Mouse (Mus musculus): Measurements from ENCODE around the gene Ctu2.
A peak's percentile ranks its signal among the peaks of the same experiment; 100 is the strongest.

The Ctu2 gene

DNA sequence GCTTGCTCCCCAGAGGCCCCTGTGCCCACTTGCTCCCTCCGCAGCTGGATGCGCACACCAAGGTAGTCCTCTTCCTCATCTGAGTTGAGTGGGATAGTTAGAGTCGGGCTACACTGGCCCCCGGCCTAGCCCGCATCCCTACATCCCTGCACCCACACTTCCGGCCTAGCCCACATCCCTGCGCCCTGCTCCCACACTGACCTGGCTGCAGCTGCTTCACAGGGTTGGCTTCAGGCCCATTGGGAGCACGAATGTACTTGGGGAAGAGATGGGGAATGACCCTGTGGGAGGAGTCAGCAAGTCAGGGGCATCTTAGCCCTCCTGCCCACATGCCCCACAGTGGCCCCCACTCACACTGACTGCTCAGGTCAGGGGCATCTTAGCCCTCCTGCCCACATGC is 6.5 kb downstream of the Ctu2 start:
- no peak for DNase-seq (ENCODE audit: low read depth in 2 of 2, low spot score in 2 of 2)

DNA sequence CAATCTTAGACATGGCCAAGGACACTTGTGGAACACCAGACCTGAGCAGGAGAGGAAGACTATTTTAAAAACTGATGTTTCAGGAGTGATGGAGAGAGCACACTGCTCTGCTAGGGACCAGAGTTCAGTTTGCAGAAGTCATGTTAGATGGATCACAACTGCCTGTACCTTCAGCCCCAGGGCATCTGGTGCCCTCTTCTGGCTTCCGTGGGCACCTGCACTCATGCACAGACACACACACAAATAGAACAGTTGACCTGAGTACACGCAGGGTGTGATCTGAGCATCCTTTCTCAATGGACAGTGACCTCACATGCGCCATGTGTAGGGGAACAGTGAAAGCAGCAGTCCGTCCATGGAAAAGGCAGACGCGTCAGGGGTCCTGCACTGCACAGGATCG is 7.9 kb downstream of the Ctu2 start:
- DNase-seq (ENCODE audit: low read depth in 2 of 2, low spot score in 2 of 2): no peak

DNA sequence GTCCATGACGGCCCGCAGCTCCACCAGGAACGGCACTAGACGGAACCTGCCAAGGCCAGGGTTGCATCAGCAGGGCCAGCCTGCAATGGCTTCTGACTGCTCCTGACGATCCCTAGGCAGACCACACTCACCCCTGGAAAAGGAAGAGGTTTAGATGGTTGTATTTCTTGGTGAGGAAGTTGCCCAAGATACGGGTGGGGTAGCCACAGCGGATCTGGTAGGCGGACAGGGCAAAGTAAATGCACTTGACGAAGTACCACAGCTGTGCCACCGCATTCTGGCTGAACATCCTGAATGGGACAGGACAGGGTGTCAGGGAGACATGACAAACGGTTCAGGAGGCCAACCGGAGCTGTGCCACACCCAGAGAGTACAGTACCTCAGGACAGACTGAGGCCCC is 8.9 kb downstream of the Ctu2 start:
- no peak for DNase-seq (ENCODE audit: low read depth in 2 of 2, low spot score in 2 of 2)

DNA sequence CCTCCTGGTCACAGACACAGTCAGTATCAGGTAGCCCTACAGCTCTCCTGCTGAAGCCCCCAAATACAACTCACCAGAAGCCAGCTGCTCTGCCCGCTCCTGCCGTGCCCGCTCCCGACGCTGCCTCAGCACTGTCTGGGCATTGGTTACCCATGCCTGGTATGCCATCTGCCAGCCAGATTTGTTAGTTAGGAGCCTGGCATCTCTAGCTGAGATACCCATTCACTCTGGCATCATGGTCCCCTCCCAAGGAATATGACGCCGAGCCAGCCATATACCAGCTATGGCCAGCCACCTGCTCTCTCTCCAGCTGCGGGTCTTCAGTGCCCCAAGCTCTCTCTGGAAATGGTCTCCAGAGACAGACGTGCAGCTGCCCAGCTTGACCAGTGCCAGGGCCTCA is 12.4 kb downstream of the Ctu2 start:
- no peak for DNase-seq (ENCODE audit: low read depth in 2 of 2, low spot score in 2 of 2)

DNA sequence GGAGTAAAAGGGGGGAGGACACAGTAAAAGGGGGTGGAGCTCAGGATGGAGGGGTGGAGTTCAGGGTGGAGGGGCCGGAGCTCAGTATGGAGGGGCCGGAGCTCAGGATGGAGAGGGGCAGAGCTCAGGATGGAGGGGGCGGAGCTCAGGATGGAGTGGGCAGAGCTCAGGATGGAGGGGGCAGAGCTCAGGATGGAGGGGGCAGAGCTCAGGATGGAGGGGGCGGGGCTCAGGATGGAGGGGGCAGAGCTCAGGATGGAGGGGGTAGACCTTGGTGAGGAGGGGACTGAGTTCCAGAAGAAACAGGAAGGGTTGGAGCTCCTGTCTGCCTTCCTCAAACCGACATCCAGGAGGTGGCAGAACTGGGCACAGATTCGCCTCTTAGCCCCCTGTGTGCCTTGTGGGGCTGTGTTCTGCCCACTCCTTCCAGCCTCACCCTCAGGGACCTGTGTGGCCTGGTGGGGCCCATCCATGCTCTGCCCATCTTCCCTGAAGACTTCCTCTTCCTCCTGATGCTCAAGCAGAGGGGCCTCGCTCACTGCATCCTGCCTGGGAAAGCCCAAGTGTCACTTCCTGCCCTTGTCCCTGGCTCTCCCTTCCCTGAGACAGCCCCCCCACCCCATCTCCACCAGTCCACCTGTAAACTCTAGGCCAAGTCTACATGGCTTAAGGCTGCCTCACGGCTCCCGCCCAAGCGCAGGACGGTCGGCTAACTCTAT is 21.2 kb downstream of the Ctu2 start:
- no peak for DNase-seq (ENCODE audit: low read depth in 2 of 2, low spot score in 2 of 2)

DNA sequence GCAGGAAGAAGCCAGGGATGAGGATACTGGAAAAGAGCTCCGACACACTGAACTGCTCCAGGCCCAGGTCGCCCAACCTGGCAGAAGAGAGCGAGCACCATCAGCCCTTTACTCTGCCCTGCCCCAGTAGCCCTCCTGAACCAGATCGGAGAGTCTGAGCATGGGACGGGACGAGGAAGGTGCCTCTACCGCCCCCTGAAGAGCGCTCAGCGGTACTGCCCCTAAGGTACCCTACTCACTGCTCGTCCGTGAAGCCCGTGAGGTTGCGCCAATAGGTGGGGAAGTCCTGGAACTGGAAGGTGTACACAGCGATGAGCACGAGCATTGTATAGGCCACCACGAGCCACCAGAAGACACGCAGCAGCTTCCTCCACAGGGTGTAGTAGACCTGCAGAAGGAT is 22.0 kb downstream of the Ctu2 start:
- DNase-seq (ENCODE audit: low read depth in 2 of 2, low spot score in 2 of 2): no peak

DNA sequence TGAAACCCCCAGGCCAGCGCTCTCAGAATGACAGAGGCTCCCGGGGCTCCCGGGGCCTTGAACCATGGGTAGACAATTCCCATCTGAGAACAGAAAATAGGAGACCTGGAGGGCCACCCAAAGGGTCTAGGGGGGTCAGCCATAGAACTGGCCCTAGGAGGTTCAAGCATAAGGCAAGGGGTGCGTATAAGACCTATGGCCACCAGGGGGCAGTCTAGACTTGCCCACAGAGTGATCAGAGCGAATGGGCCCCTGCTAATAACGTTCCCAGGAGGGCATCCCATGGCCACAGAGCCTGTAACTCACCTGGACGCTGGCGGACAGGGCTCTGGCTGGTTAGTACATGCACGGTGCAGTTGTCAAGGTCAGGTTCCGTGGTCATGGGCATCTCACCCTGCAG is 24.9 kb downstream of the Ctu2 start:
- peak; percentile 68 to 72 for DNase-seq (ENCODE audit: low read depth in 2 of 2, low spot score in 2 of 2)

DNA sequence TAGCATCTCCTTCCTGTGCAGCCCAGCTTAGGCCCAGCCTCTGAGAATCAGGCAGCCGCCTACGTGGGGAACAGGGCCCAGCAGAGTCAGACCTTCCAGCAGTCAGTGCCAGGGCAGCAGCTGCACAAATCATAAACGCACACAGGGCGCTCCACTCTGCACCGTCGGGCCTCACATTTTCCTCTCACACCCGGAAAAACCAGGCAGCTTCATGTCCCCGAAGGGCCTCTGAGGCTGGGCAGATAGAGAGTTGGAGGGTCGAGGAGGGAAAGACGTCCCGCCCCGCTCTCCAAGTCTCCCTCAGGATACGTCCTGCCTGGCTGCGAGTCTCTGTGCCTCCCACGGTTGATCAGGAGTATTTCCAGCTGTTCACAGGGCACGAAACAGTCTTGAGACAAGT is 35.6 kb downstream of the Ctu2 start:
- no peak for DNase-seq (ENCODE audit: low read depth in 2 of 2, low spot score in 2 of 2)

DNA sequence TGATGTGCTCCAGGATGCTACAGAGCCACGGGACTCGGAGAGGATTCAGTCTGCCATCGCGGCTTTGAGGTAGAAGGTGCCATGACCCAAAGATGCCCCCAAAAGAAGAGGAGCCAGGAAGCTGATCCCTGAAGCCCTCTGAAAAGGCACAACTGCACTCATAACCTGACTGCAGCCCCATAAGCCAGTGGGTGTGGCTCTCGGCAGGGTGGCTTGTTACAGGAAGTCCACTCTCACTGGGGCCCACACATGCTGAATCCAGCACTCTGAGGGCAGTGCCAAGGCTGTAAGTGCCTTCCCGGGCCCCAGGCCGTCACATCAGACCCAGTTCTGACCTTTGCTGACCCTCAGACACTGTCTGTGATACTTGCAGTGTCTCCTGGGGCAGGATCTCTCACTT is 36.4 kb downstream of the Ctu2 start:
- no peak for DNase-seq (ENCODE audit: low read depth in 2 of 2, low spot score in 2 of 2)

DNA sequence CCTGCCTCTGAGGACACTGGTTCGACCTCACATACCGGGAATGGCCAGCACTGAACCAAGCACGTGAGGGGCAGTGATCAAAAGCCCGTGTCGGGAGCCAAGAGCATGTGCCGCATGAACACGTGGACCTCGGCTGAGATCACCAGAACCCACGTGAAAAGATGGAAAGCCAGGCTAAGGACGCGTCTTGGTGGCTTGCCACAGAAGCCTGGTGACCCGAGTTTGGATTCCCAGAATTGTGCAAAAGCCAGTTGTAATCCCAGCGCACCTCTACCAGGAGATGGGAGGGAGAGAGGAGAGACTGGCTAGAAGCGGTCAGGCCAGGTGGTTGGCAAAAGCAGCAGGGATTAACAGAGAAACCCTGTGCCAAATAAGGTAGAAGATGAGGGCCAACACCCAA is 39.8 kb downstream of the Ctu2 start:
- DNase-seq (ENCODE audit: low read depth in 2 of 2, low spot score in 2 of 2): no peak

DNA sequence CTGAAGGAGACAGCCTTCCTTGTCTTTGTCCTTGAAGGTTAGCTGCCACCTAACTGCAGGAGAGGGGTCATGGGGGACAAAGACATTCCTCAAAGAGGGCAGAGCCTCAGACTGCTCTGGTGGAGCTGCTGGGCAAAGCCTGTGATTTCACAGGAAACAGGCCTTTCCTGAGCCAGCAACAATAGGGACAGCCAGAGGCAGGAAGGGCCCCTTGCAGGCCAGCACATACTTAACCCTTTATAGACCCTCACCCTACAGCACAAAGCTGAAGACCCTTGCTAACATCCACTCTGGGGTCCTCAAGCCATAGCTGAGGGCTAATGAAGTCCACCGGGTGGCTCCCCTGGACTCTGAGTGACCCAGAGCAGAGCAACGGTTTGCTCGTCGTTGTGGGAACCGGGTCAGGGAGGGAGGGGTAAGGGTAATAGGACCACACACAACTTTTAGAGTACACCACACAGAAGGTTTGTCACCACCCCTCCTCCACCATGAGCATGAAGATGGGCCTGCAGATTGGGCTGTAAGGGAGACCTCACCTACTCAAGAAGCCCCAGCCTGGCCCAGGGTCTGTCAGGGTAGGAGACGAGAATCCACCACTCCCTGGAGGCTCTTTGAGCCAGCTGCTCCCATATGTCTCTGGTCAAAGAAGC is 41.7 kb downstream of the Ctu2 start:
- no peak for DNase-seq (ENCODE audit: low read depth in 2 of 2, low spot score in 2 of 2)

DNA sequence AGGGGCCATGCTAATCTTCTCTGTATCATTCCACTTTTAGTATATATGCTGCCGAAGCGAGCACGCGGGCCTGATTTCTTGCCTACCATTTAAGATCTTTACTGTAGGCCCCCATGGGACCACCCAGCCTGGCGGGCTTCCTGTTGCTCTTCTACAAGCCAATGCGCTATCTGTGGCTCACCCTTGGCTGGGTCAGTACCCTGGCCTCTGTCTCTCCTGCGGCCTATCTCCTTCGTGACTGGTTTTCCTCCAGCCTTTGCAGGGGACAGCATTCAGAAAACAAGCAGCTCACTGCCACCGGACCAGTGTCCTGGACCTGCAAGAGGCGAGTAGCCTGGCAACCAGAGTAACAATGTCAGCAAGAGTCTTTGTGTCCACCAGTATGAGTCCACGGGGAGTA is 44.7 kb downstream of the Ctu2 start:
- DNase-seq (ENCODE audit: low read depth in 2 of 2, low spot score in 2 of 2): no peak

DNA sequence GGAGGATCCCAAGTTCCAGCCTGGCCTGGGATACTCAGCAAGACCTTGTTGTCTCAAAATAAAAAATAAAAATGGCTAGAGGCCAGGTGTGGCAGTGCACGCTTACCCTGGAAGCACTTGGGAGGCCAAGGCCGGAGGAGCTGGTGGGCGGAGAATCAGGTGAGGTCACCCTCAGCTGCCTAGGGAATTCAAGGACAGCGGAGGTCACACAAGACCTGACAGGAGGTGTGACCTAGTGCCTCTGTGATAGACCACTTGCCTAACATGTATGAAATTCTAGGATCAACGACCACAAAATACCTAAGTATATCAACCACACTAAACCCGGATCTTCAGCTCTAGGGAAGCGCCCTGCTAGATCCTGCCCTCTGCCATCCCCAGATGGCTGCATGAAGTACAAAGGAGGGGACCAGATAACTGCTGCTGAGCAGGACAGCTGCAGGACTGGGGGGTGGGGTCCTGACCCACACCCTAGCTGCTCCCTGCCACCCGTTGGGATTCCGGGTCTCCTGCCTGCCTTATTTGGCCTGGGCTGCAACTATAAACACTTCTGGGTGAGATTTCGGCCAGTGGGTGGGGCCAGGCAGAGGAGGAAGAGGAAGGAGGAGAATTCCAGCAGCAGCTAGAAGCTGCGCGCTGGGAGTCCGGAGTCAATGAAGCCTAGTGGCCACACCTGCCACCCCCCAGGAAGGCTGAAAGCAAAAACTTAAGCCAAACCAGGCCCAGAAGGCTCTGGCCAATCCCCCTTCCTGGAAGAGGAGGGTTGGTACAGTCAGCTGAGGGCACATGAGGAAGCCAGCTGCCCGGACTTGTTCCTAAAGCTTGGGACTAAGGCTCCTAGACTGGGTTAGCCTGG is 47.1 kb downstream of the Ctu2 start:
- no peak for DNase-seq (ENCODE audit: low read depth in 2 of 2, low spot score in 2 of 2)

DNA sequence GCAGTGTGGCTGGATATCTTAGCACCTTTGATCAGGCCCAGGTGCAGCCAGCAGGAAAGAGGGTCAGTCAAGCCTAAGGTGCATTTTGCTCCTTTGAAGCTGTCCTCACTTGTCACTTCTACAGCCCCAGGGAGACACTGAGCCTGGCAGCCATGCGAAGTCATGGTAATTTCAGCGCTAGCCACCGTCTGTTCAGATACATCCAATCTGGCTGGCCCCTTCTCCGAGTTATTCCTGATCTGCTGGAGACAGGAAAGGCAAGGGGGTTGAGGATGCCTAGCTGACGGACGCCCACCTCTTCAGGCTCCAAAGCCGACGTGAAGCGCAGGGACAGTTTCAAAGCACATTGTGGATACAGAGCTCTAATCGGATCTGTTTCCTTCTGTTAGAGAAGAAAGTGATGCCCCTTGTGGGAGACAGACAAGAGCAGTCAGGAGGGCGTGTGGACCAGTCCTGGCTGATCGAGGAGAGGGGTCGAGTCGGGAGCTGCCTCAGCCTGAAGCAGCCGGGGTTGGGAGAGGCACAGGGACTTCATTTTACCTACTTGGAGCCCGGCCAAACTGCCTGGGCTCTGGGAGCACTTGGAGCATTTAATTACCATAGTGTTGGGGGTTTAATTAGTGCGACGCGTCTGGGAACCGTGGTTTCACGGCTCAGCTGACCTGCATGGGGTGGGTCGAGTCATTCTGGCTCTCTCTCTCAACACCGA is 47.9 kb downstream of the Ctu2 start:
- DNase-seq (ENCODE audit: low read depth in 2 of 2, low spot score in 2 of 2): no peak

DNA sequence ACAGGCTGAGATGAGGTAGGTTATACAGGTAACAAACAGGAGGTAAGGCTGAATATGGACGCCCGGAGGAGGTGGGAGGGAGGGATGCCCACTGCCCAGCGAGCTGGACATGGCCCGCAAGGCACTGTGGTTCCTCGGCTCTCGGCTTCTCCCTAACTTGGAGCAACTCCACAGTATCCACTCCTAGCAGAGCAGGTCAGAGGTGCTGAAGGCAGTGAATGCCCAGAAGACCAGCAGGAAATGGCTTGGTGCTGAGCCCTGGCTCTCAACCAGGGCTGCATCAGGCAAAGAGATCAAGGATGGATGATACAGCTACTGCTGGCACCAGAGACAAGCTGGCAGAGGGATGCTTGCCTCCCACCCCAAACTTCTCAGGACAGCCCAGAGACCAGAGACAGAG is 48.6 kb downstream of the Ctu2 start:
- no peak for DNase-seq (ENCODE audit: low read depth in 2 of 2, low spot score in 2 of 2)

DNA sequence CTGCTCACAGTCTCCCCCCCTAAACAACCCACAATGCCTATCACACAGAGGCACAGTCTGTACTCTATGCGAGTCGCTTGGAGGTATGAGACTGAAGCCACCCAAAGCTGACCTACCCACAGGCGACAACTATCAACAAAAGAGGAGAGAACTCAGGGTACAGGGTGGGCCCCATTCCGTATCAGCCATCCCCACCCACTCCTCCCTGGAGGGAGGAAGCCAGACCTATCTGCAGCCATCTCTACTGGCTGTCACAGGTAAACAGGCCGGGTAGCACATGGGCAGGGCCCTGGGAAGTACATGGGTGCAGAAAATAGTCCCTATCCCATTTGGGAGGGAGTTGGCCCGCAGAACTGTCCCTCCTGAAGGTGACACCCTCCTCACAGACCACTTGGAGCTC is 49.1 kb downstream of the Ctu2 start:
- no peak for DNase-seq (ENCODE audit: low read depth in 2 of 2, low spot score in 2 of 2)

DNA sequence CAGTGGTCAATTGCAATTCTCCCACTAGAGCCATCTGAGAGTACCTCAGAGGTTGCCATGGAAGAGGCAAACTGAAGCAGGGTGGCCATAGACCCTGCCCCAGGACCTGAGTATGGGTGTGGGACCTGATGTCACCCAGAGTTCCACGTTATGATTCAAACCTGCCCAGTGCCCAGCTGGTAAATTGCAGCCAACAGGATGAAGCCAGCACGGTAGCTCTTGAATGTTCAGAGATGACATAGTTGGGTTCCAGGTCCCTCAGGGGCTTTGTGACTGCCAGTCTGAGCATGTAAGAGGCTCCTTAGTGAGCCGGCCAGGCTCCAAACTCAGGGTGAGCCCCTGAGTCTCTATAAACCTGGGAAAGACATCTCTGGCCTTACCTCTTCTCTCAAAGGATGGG is 50.1 kb downstream of the Ctu2 start:
- no peak for DNase-seq (ENCODE audit: low read depth in 2 of 2, low spot score in 2 of 2)

DNA sequence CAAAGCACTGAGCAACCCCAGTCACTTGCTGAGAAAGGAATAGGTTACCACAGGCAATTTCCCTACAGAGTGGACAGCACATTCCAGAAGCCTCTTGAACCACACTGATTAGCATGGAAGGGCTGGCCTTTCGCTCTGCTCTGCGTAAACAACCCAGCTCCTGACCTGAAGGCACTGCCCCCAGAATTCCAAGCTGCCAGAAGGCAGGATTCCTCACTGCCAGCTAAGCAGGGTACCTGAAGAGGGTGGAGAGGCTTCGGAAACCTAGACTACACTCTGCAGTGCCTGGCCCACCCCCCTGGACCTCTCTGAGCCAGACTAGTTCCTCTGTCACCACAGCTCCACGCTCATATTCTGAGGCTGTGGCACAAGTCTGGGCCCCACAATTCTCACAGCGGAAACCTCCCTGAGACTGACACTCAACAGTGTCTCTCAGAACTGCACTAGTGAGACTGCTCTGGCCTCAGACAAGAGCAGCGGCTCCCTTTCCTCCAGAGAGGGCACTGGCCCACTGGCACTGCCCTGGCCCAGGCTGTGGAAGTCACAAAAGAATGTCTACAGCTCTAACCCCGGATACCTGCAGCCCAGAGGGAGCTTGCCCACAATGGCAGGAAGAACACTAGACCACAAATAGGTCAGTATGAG is 50.7 kb downstream of the Ctu2 start:
- DNase-seq (ENCODE audit: low read depth in 2 of 2, low spot score in 2 of 2): no peak

DNA sequence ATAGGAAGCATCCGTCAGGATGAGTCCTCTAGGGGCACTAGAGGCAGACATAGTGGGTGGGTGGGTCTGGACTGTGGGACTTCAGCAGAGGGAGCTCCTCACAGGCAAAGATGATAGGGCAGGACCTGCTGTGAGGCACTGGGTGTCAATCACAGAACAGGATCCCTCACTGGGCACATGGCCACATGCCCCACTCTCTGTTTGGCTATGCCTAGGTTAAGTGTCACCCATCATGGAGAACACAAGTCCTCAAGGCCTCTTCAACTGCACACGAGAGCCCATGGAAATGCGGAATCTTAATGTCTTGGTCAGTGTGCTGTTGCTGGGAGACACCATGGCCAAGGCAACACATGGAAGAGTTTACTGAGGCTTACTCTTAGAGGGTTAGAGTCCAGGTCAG is 52.0 kb downstream of the Ctu2 start:
- no peak for DNase-seq (ENCODE audit: low read depth in 2 of 2, low spot score in 2 of 2)

DNA sequence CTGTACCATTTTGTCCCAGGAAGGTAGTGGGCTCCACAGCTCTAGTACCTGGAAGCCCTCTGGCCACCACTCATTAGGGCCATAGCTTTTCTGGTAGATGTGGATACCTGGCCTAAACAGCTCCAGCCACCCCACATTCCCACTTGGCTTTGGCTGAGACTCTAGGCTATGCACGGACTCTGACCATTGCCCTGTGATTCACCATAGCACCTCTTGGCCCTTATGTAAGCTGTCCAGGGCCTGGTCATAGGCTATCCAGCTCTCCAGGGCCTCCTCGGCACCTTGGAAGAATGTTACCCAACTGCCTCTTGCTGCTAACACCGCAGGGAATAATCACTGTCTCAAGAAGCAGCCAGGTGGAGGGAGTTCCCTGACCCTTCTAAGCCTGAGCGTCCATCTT is 53.2 kb downstream of the Ctu2 start:
- DNase-seq (ENCODE audit: low read depth in 2 of 2, low spot score in 2 of 2): no peak

DNA sequence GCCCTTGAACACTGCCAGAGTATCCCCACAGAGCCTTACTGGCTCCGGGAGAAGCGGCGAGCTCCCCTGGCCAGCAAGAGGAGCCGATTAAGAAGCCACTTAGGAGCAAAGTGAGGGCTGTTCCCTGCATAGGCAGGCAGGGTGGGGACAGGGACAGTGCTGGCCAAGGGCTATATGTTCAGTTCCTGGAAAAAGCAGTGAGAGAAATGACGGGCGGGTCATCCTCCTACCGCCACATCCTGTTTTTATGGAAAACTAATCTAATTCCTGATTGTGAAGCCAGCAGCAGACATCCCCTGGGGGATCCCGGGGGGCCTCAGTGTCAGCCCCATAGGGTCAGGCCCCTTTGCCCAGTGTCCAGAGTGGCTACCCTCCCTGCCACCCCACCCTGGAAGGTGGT is 55.4 kb downstream of the Ctu2 start:
- DNase-seq (ENCODE audit: low read depth in 2 of 2, low spot score in 2 of 2): no peak

Data from CD8-positive naive resting alpha-beta T cell, adult 2 months (primary cell).